Mouse (Mus musculus): ENCODE data around the gene Rgs6.

GRCm38 (mm10) chr12:82756756-82757155, 168.7 kb downstream of the Rgs6 start:
- TF ChIP-seq POLR2A (IDR thresholded peaks at IDR 0.05; ENCODE audit: extremely low read depth, insufficient read depth, low read length) (no peak), CTCF (IDR thresholded peaks at IDR 0.05; ENCODE audit: low read depth, low read length) (no peak)
